Mouse (Mus musculus): ENCODE measurements at regions not wholly inside any gene's neighbourhood (a gene's known extent, or its start where the extent isn't known, plus 50 kb on each side); places are given as distances from the start of the nearest gene placed in this dataset.
"Not testable (repeated sequence)": the region's sequence is repeated elsewhere in the genome, so short reads cannot be mapped to it uniquely, and the experiment has no call there.

- DNase-seq (ENCODE audit: low spot score) = peak; percentile 82
Observed at GRCm38 (mm10) chr7:70300516-70300915, 66.0 kb downstream of the Nr2f2 start.

GRCm38 (mm10) chr7:70291431-70291830, 75.1 kb downstream of the Nr2f2 start:
- no peak for DNase-seq (ENCODE audit: low spot score)

DNA sequence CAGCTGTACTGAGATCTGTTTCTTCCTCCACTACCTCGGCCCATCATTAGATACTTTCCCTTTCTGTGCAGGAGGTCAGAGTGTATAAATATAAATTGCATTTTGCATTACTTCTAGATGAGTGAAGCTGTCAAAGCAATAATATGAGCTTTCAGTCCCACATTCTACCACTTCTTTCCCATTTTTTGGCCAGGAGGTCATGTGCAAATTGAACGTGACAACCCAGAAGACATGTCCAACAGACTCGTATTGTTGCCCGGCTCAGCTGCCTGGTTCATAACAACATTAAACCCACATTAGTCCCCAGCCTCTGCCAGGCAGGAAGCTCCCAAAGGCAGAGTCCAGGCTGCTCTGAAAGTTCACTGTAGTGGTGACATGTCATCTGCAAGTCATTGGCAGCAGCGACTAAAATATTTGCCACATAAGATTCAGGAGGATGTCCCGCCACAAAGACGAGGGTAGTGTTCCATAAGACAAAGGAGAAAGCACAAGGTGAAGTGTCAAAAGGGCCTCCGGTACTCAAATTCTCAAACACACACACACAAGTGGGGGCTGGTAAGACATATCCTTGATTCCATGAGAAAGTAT, 75.7 kb downstream of the Nr2f2 start:
- DNase-seq (ENCODE audit: low spot score) = no peak

DNA sequence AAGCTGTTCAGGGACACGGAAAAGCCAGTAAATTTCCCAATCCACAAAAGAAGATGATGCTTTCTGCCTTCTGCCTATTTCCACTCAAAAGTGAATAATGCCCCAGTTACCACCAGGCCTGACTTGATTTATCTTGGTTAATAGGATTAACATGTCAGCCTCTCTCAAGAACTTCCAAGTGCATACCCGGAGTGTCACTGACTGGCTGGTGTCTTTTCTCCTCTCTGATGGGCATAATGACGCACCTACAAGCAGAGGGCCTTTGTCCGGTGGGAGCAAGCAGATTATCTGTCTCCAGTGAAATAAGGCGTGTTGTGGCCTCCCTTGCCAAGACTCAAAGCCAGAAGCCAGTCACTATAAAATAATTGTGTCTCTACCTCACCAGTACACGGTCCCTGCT, 76.3 kb downstream of the Nr2f2 start:
- no peak for DNase-seq (ENCODE audit: low spot score)

- DNase-seq (ENCODE audit: low spot score) = no peak
Observed at GRCm38 (mm10) chr7:70288621-70289020, 77.9 kb downstream of the Nr2f2 start.

GRCm38 (mm10) chr7:70287891-70288421, 78.6 kb downstream of the Nr2f2 start:
- DNase-seq (ENCODE audit: low spot score) = no peak

DNA sequence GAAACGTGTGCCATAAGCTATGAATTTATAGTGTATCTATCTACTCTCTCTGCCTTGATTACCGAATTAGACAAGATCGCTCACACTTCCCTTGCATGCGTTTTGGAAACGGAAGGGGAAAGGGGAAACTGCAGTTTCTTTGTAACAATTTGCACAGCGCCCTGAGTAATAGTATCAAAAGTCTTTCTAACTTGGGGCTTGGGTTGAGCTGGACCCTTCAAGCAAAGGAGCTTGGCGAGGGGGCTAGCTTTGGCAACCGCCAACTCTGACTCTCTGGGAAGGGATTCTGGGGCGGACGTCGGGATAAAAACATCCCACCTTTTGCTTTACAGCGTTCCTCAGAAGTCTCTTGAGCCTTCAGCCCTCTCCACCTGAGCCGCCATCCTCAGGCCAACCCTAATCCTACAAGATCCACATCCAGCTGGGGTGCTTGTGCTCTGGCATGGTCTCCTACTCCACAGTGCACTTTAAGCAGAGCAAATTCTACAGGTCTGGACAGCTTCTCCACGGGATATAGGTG, 79.6 kb downstream of the Nr2f2 start:
- no peak for DNase-seq (ENCODE audit: low spot score)

GRCm38 (mm10) chr7:70285344-70285743, 81.2 kb downstream of the Nr2f2 start:
- DNase-seq (ENCODE audit: low spot score) = no peak

DNA sequence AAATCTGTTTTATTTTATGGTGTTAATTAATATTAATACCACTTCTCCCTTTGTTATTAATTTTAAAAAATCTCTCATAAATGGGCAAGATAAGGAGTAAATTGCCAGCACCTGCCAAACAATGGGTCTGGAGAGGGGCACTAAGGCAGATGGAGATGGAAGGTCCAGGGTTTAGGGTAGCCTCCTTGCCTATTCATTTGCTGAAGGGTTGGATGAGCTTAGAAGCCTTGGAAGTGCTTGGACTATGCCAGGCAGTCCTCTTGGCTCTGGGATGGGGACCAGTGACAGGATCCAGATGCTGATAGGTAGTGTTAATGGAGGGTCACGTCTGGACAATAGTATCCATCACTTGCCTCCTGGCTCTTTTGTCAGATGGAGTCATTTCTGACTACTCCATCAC, 82.7 kb downstream of the Nr2f2 start:
- no peak for DNase-seq (ENCODE audit: low spot score)

GRCm38 (mm10) chr7:70283166-70283565, 83.4 kb downstream of the Nr2f2 start:
- no peak for DNase-seq (ENCODE audit: low spot score)

GRCm38 (mm10) chr7:70281891-70282515, 84.5 kb downstream of the Nr2f2 start:
- no peak for DNase-seq (ENCODE audit: low spot score)

DNA sequence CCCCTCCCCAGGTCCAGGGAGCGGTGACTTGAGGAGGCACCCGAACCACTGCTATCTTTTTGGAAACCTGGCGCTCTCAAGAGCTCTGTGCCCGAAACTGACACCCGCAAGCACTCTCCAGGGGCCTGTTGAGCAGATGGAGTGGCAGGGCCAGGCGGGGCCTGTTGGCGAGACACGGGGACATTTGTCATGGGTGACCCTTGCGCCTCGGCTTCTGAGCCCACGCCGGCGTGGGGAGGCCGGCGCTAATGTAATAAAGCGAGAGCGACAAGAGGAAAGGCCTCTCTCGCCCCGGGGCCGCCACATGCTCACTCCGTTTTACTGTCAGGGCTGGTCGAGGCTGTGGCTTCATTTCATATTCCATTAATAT, 85.2 kb downstream of the Nr2f2 start:
- DNase-seq (ENCODE audit: low spot score) = no peak

GRCm38 (mm10) chr7:70280643-70281380, 85.7 kb downstream of the Nr2f2 start:
- DNase-seq (ENCODE audit: low spot score) = no peak

DNA sequence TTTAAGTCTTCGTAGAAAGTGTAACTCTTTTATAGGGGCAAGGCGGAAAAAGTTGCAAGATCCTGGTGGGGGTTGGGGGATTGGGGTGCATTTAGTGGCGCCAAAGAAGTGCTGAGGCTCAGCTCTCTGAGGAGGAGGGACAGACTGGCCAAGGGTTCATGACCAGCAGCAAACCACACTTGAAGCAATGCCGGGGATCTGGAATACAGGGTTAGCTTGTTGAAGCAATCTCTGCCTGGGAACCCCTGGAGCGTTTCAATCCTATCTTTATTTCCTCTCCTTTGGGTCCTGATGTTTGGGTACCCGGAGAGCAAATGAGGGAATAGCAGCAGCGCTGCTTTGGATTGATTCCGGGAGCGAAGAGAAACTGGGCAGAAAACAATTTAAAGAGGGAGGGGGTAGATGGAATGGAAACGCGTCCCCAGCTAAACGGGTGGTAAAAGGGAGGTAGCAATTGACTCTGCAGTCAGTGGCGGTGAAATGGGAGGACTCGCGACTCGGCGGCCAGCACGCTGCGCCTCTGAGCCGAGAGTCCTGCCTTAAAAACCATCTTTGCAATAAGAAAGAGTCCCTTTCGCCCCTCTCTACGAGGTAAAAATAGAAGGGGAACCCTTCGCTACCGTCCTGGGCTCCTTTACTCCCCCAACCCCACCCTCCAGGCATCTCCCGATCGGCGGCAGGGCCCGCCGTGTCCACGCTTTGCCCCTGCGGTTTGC, 86.5 kb downstream of the Nr2f2 start:
- DNase-seq (ENCODE audit: low spot score) = no peak

DNA sequence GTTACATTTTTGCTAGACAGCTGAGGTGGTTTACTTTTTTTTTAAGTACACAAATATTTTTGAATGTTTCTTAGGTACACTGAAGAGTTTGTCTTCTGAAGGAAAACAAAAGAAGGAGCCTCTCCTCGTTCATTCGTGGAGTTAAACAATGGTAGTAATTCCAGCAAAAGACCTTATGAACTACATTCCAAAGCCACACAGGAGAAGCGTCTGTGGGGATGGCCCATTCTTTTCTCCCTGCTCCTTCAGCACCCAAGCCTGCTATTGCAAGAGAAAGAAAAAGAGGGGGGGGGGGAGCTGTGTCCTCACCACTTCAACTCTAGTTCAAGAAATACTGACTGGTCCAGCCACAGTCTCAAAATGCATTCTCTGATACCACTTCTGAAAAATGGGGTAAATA, 87.4 kb downstream of the Nr2f2 start:
- DNase-seq (ENCODE audit: low spot score) = no peak

- no peak for DNase-seq (ENCODE audit: low spot score)
Observed at GRCm38 (mm10) chr7:70276078-70276477, 90.5 kb downstream of the Nr2f2 start.

DNA sequence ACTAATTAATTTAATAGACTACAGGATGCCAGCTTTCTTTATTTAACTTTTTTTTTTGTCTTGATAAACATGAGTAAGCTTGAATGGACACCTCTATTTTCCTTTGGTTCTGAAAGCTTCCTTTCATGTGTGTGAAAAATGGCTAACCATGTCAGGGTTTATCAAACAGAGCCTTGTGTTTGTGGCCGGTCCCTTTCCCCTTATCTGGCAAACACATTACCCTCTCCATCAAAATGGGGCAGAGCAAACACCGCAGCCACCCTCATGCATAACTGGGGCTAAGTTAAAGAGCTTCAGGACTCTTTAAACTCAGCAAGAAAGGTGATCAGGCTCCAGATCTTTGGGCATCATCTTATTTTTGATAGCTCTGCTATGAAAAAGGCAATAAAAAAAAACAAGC, 92.2 kb downstream of the Nr2f2 start:
- no peak for DNase-seq (ENCODE audit: low spot score)

- DNase-seq (ENCODE audit: low spot score) = peak; percentile 74
Observed at GRCm38 (mm10) chr7:70267075-70267474, 99.5 kb downstream of the Nr2f2 start.

DNA sequence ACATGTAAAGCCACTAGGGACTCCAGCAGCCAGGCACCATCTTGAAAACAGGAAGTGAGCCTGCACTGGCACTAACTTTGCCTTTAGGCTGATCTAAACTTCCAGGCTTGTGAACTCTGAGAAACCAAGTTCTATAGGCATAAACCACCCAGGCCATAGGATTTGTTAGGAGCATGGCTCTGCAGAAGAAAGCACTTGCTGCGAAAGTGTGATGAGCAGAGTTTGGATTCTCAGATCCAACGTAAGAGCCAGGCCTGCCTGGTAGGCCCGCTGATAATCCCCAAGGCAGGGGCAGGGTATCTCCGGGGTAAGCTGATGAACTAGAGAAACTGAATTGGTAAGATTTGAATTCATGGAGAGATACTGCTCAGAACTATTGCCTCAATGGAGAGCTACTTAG, 109.7 kb downstream of the Nr2f2 start:
- DNase-seq (ENCODE audit: low spot score) = no peak

GRCm38 (mm10) chr7:70255072-70255471, 111.5 kb downstream of the Nr2f2 start:
- no peak for DNase-seq (ENCODE audit: low spot score)

DNA sequence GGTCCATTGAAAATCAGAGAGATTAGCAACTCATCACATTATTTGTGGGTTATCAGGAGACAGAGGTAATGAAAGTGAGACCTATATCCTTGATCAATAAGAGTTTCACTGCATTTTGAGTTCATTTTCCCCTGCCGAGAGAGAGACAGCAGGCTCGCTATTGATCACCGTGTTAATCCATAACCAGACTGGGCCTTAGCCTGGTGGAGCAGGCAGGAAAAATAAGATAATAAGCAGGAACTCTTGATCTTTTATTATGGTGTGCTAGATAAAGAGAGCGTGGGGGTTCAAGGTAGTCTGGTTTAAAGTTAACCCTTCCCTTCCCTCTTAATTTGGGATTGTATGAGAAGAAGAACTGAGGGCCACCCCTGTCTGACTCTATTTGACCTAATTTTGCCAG, 113.3 kb downstream of the Nr2f2 start:
- DNase-seq (ENCODE audit: low spot score) = no peak

GRCm38 (mm10) chr7:70239059-70239458, 127.5 kb downstream of the Nr2f2 start:
- not testable (repeated sequence) for DNase-seq (ENCODE audit: low spot score)

All from lung, postnatal 25 days (tissue).